Mouse (Mus musculus): Measurements from ENCODE around the gene Map3k4. TPM values are rescaled to one million over a fixed set of nuclear protein-coding genes. Genes with fewer than 3 reads are reported as not detected.
A peak's percentile ranks its signal among the peaks of the same experiment; 100 is the strongest.
"Not testable (repeated sequence)": the region's sequence is repeated elsewhere in the genome, so short reads cannot be mapped to it uniquely, and the experiment has no call there.

The Map3k4 gene
- polyA plus RNA-seq, 1 experiment from 2014 or later: 35.6 TPM

- Histone ChIP-seq H3K36me3 (ENCODE audit: control insufficient read depth, insufficient read depth, low read length) (no peaks in the 10 kb centered on the region), H3K27me3 (ENCODE audit: control insufficient read depth, insufficient read depth, low read length) (no peaks in the 10 kb centered on the region), H3K4me1 (replicated peaks; ENCODE audit: control insufficient read depth, insufficient read depth) (peaks cover 14% of the 10 kb centered on the region), H3K9me3 (ENCODE audit: control insufficient read depth, low read length) (no peaks in the 10 kb centered on the region), H3K9ac (ENCODE audit: low read length) (peak overlapping the region; percentile 18; the same call in 1 of the 2 replicates), H3K4me3 (ENCODE audit: low read depth, low read length) (no peak overlapping the region), H3K4me2 (replicated peaks; ENCODE audit: low read depth) (peak overlapping the region; percentile 30), H3K27ac (replicated peaks) (peak overlapping the region; percentile 85)
- ATAC-seq (ENCODE audit: low FRiP score, low TSS enrichment) (peak; percentile 64), DNase-seq (ENCODE audit: low spot score) (peak; percentile 77)
- TF ChIP-seq EP300 (optimal IDR thresholded peaks at IDR 0.05) (no peak), CTCF (IDR thresholded peaks at IDR 0.05; ENCODE audit: low read depth) (no peak)
- WGBS: 43% methylated on average over 14 of the region's 14 CpGs
These were observed 18.4 kb downstream of the Map3k4 start for GRCm38 (mm10) chr17:12300127-12300675.

- Histone ChIP-seq H3K27ac (replicated peaks) (peak overlapping the region; percentile 85), H3K9ac (ENCODE audit: low read length) (no peak overlapping the region)
These were observed 19.2 kb downstream of the Map3k4 start for GRCm38 (mm10) chr17:12299371-12299770.

GRCm38 (mm10) chr17:12297978-12298377 lies 20.6 kb downstream of the Map3k4 start:
- H3K4me3 ChIP-seq (ENCODE audit: low read depth, low read length): no peak overlapping the region
- peaks cover 13% of the 10 kb centered on the region for H3K4me1 ChIP-seq (replicated peaks; ENCODE audit: control insufficient read depth, insufficient read depth)
- peak; percentile 48 for DNase-seq (ENCODE audit: low spot score)
- H3K27ac ChIP-seq (replicated peaks): peak overlapping the region; percentile 88
- H3K36me3 ChIP-seq (ENCODE audit: control insufficient read depth, insufficient read depth, low read length): no peaks in the 10 kb centered on the region
- WGBS: 72% methylated on average over 4 of the region's 4 CpGs
- no peak overlapping the region for H3K9ac ChIP-seq (ENCODE audit: low read length)
- no peaks in the 10 kb centered on the region for H3K9me3 ChIP-seq (ENCODE audit: control insufficient read depth, low read length)
- H3K27me3 ChIP-seq (ENCODE audit: control insufficient read depth, insufficient read depth, low read length): no peaks in the 10 kb centered on the region
- ATAC-seq (ENCODE audit: low FRiP score, low TSS enrichment): peak; percentile 26; the same call in 1 of the 2 replicates
- TF ChIP-seq EP300 (optimal IDR thresholded peaks at IDR 0.05) (no peak), CTCF (IDR thresholded peaks at IDR 0.05; ENCODE audit: low read depth) (no peak)
- H3K4me2 ChIP-seq (replicated peaks; ENCODE audit: low read depth): no peak overlapping the region

More at GRCm38 (mm10) chr17:12299371-12299770, 19.2 kb downstream of the Map3k4 start:
- peaks cover 13% of the 10 kb centered on the region for H3K4me1 ChIP-seq (replicated peaks; ENCODE audit: control insufficient read depth, insufficient read depth)
- no peak for ATAC-seq (ENCODE audit: low FRiP score, low TSS enrichment)
- H3K27me3 ChIP-seq (ENCODE audit: control insufficient read depth, insufficient read depth, low read length): no peaks in the 10 kb centered on the region
- TF ChIP-seq EP300 (optimal IDR thresholded peaks at IDR 0.05) (no peak), CTCF (IDR thresholded peaks at IDR 0.05; ENCODE audit: low read depth) (no peak)
- no peak overlapping the region for H3K4me2 ChIP-seq (replicated peaks; ENCODE audit: low read depth)
- 72% methylated on average over 7 of the region's 7 CpGs for WGBS
- no peak overlapping the region for H3K4me3 ChIP-seq (ENCODE audit: low read depth, low read length)
- no peaks in the 10 kb centered on the region for H3K36me3 ChIP-seq (ENCODE audit: control insufficient read depth, insufficient read depth, low read length)
- DNase-seq (ENCODE audit: low spot score): no peak
- H3K9me3 ChIP-seq (ENCODE audit: control insufficient read depth, low read length): no peaks in the 10 kb centered on the region

- ATAC-seq (ENCODE audit: low FRiP score, low TSS enrichment) (peak; percentile 60), DNase-seq (ENCODE audit: low spot score) (peak; percentile 77)
- Histone ChIP-seq H3K4me2 (replicated peaks; ENCODE audit: low read depth) (no peak overlapping the region), H3K9ac (ENCODE audit: low read length) (peak overlapping the region; percentile 23; the same call in 1 of the 2 replicates), H3K27ac (replicated peaks) (peak overlapping the region; percentile 88), H3K27me3 (ENCODE audit: control insufficient read depth, insufficient read depth, low read length) (no peaks in the 10 kb centered on the region), H3K4me3 (ENCODE audit: low read depth, low read length) (no peak overlapping the region), H3K4me1 (replicated peaks; ENCODE audit: control insufficient read depth, insufficient read depth) (peaks cover 13% of the 10 kb centered on the region), H3K36me3 (ENCODE audit: control insufficient read depth, insufficient read depth, low read length) (no peaks in the 10 kb centered on the region), H3K9me3 (ENCODE audit: control insufficient read depth, low read length) (no peaks in the 10 kb centered on the region)
- TF ChIP-seq EP300 (optimal IDR thresholded peaks at IDR 0.05) (no peak), CTCF (IDR thresholded peaks at IDR 0.05; ENCODE audit: low read depth) (no peak)
- 26% methylated on average over 7 of the region's 7 CpGs for WGBS
These were observed 21.3 kb downstream of the Map3k4 start for GRCm38 (mm10) chr17:12297292-12297691.

GRCm38 (mm10) chr17:12295926-12296325 lies 22.7 kb downstream of the Map3k4 start:
- H3K4me2 ChIP-seq (replicated peaks; ENCODE audit: low read depth); H3K4me3 ChIP-seq (ENCODE audit: low read depth, low read length); DNase-seq (ENCODE audit: low spot score); H3K9me3 ChIP-seq (ENCODE audit: control insufficient read depth, low read length); H3K9ac ChIP-seq (ENCODE audit: low read length); H3K27ac ChIP-seq (replicated peaks); H3K36me3 ChIP-seq (ENCODE audit: control insufficient read depth, insufficient read depth, low read length); ATAC-seq (ENCODE audit: low FRiP score, low TSS enrichment); H3K27me3 ChIP-seq (ENCODE audit: control insufficient read depth, insufficient read depth, low read length): not testable (repeated sequence)
- 92% methylated on average over 5 of the region's 5 CpGs for WGBS
- peaks cover 11% of the 10 kb centered on the region for H3K4me1 ChIP-seq (replicated peaks; ENCODE audit: control insufficient read depth, insufficient read depth)

GRCm38 (mm10) chr17:12294424-12294823 lies 24.2 kb downstream of the Map3k4 start:
- H3K4me1 ChIP-seq (replicated peaks; ENCODE audit: control insufficient read depth, insufficient read depth): peaks cover 6% of the 10 kb centered on the region; the same call in 1 of the 2 replicates
- 75% methylated on average over 7 of the region's 7 CpGs for WGBS
- ATAC-seq (ENCODE audit: low FRiP score, low TSS enrichment): no peak

More at GRCm38 (mm10) chr17:12294424-12294823, 24.2 kb downstream of the Map3k4 start:
- Histone ChIP-seq H3K27me3 (ENCODE audit: control insufficient read depth, insufficient read depth, low read length) (no peaks in the 10 kb centered on the region), H3K36me3 (ENCODE audit: control insufficient read depth, insufficient read depth, low read length) (no peaks in the 10 kb centered on the region), H3K27ac (replicated peaks) (no peak overlapping the region), H3K9ac (ENCODE audit: low read length) (no peak overlapping the region), H3K4me3 (ENCODE audit: low read depth, low read length) (no peak overlapping the region), H3K4me2 (replicated peaks; ENCODE audit: low read depth) (no peak overlapping the region), H3K9me3 (ENCODE audit: control insufficient read depth, low read length) (no peaks in the 10 kb centered on the region)
- no peak for TF ChIP-seq EP300 (optimal IDR thresholded peaks at IDR 0.05)
- no peak for TF ChIP-seq CTCF (IDR thresholded peaks at IDR 0.05; ENCODE audit: low read depth)
- no peak for DNase-seq (ENCODE audit: low spot score)
